Mouse (Mus musculus): ENCODE data around the gene Mbnl2.

GRCm38 (mm10) chr14:120382179-120382578 lies 106.7 kb downstream of the Mbnl2 start:
- no peak for TF ChIP-seq CTCF (IDR thresholded peaks at IDR 0.05; ENCODE audit: control insufficient read depth, insufficient read depth, low read length)
- TF ChIP-seq POLR2A (IDR thresholded peaks at IDR 0.05; ENCODE audit: borderline replicate concordance, control insufficient read depth, low read depth, low read length), result no peak
